Mouse (Mus musculus) lung, adult 10 weeks (tissue): ENCODE measurements around the gene Ppa1. TPM values are rescaled to one million over a fixed set of nuclear protein-coding genes. Genes with fewer than 3 reads are reported as not detected.

ENCODE experiments used
- polyA plus RNA-seq: library from polyadenylated mRNA; stranded (reverse); fragments of 350-450 nt; fragmentation: Illumina TruSeq; extraction: RNeasy Lipid Tissue Mini Kit (QIAGEN cat#74804); gene quantifications from one replicate; pipeline ENCODE4 v1.2.3, GENCODE M21; 2014; ENCODE audit warnings: low read depth, low replicate concordance; ENCODE audit not compliant: insufficient read depth

Gene Ppa1
- polyA plus RNA-seq: 31.5 TPM

GRCm38 (mm10) chr10:61647790-61648736 lies at the start of gene Ppa1:
Gene Ppa1 (plus strand): TSS chr10:61648552.

GRCm38 (mm10) chr10:61680015-61680913 lies 31.9 kb downstream of the Ppa1 start, which contains the start of gene Sar1a:
Gene Sar1a (plus strand): TSS chr10:61680299.

GRCm38 (mm10) chr10:61694870-61695670 lies 46.7 kb downstream of the Ppa1 start, which contains the start of gene Tysnd1:
Gene Tysnd1 (plus strand): TSS chr10:61695514.

GRCm38 (mm10) chr10:61714771-61715461 lies 66.6 kb downstream of the Ppa1 start, which contains the start of gene Aifm2:
Gene Aifm2 (plus strand): TSS chr10:61715263.

Other genes starting within 250 kb of the Ppa1 start
- 0.11 TPM for gene Nodal, start 230.6 kb upstream of the Ppa1 start, polyA plus RNA-seq
- 34.6 TPM for gene Eif4ebp2, start 195.9 kb upstream of the Ppa1 start, polyA plus RNA-seq
- gene Lrrc20, start 172.8 kb upstream of the Ppa1 start, polyA plus RNA-seq: 7.1 TPM
- gene Npffr1, start 53.1 kb upstream of the Ppa1 start, polyA plus RNA-seq: not detected
- gene Sar1a, start 31.7 kb downstream of the Ppa1 start, polyA plus RNA-seq: 112 TPM
- 14.6 TPM for gene Tysnd1, start 47.0 kb downstream of the Ppa1 start, polyA plus RNA-seq
- 13.2 TPM for gene Aifm2, start 66.7 kb downstream of the Ppa1 start, polyA plus RNA-seq
- 8.6 TPM for gene H2afy2, start 135.6 kb downstream of the Ppa1 start, polyA plus RNA-seq